Mouse (Mus musculus): ENCODE measurements around the gene Htt. TPM values are rescaled to one million over a fixed set of nuclear protein-coding genes. Genes with fewer than 3 reads are reported as not detected.

Htt gene
- polyA plus RNA-seq, 1 experiment, result 12.6 TPM

- no peak overlapping the region for H3K27ac ChIP-seq (ENCODE audit: control insufficient read depth, insufficient read depth, low read depth, low read length, poor library complexity)
- H3K4me1 ChIP-seq (ENCODE audit: control insufficient read depth, insufficient read depth, low read length), result peaks cover 1% of the 10 kb centered on the region; the same call in 1 of the 2 replicates
- H3K4me3 ChIP-seq (replicated peaks; ENCODE audit: control insufficient read depth, low read depth, low read length), result no peak overlapping the region
- 80% methylated on average over 7 of the region's 7 CpGs for WGBS
- no peak for TF ChIP-seq POLR2A (IDR thresholded peaks at IDR 0.05; ENCODE audit: borderline replicate concordance, control insufficient read depth, low read depth, low read length)
- no peak for TF ChIP-seq CTCF (IDR thresholded peaks at IDR 0.05; ENCODE audit: control insufficient read depth, insufficient read depth, low read length)
Observed at GRCm38 (mm10) chr5:34956151-34956550, 194.6 kb downstream of the Htt start.

GRCm38 (mm10) chr5:34957015-34957414, 195.5 kb downstream of the Htt start:
- TF ChIP-seq POLR2A (IDR thresholded peaks at IDR 0.05; ENCODE audit: borderline replicate concordance, control insufficient read depth, low read depth, low read length) (no peak), CTCF (IDR thresholded peaks at IDR 0.05; ENCODE audit: control insufficient read depth, insufficient read depth, low read length) (no peak)
- 75% methylated on average over 2 of the region's 2 CpGs for WGBS
- Histone ChIP-seq H3K4me1 (ENCODE audit: control insufficient read depth, insufficient read depth, low read length) (peaks cover 3% of the 10 kb centered on the region), H3K27ac (ENCODE audit: control insufficient read depth, insufficient read depth, low read depth, low read length, poor library complexity) (no peak overlapping the region), H3K4me3 (replicated peaks; ENCODE audit: control insufficient read depth, low read depth, low read length) (no peak overlapping the region)

GRCm38 (mm10) chr5:34960021-34960420, 198.5 kb downstream of the Htt start:
- peak overlapping the region; percentile 34 for H3K27ac ChIP-seq (ENCODE audit: control insufficient read depth, insufficient read depth, low read depth, low read length, poor library complexity)
- peaks cover 3% of the 10 kb centered on the region for H3K4me1 ChIP-seq (ENCODE audit: control insufficient read depth, insufficient read depth, low read length)
- no peak overlapping the region for H3K4me3 ChIP-seq (replicated peaks; ENCODE audit: control insufficient read depth, low read depth, low read length)
- 55% methylated on average over 1 of the region's 1 CpGs for WGBS
- no peak for TF ChIP-seq CTCF (IDR thresholded peaks at IDR 0.05; ENCODE audit: control insufficient read depth, insufficient read depth, low read length)
- TF ChIP-seq POLR2A (IDR thresholded peaks at IDR 0.05; ENCODE audit: borderline replicate concordance, control insufficient read depth, low read depth, low read length), result no peak

Other genes with a start within 250 kb of the Htt start
- gene Tnip2, start 247.7 kb upstream of the Htt start, polyA plus RNA-seq (2011; ENCODE audit: insufficient read depth, insufficient read length, low replicate concordance, missing spikeins), result 4.6 and 15.1 TPM in 2 replicates
- gene Sh3bp2, start 235.9 kb upstream of the Htt start, polyA plus RNA-seq (2011; ENCODE audit: insufficient read depth, insufficient read length, low replicate concordance, missing spikeins), result 15.0 and 29.7 TPM in 2 replicates
- gene Add1, start 188.1 kb upstream of the Htt start, polyA plus RNA-seq (2011; ENCODE audit: insufficient read depth, insufficient read length, low replicate concordance, missing spikeins), result 160 and 163 TPM in 2 replicates
- gene Mfsd10, start 124.5 kb upstream of the Htt start, polyA plus RNA-seq (2011; ENCODE audit: insufficient read depth, insufficient read length, low replicate concordance, missing spikeins), result 31.2 and 77.7 TPM in 2 replicates
- gene Nop14, start 101.6 kb upstream of the Htt start, polyA plus RNA-seq (2011; ENCODE audit: insufficient read depth, insufficient read length, low replicate concordance, missing spikeins), result 14.2 and 21.3 TPM in 2 replicates
- gene Grk4, start 101.4 kb upstream of the Htt start, polyA plus RNA-seq (2011; ENCODE audit: insufficient read depth, insufficient read length, low replicate concordance, missing spikeins), result 1.2 and 3.5 TPM in 2 replicates
- gene Msantd1, start 146.3 kb downstream of the Htt start, polyA plus RNA-seq (2011; ENCODE audit: insufficient read depth, insufficient read length, low replicate concordance, missing spikeins), result 0.72 and 4.6 TPM in 2 replicates
- 21.4 and 56.9 TPM in 2 replicates for gene Rgs12, start 187.7 kb downstream of the Htt start, polyA plus RNA-seq (2011; ENCODE audit: insufficient read depth, insufficient read length, low replicate concordance, missing spikeins)